Mouse (Mus musculus): Measurements from ENCODE around the gene Pck2.

The Pck2 gene

GRCm38 (mm10) chr14:55598521-55599390 is 58.7 kb downstream of the Pck2 start:
- DNase-seq (ENCODE audit: low spot score): no peak
